Mouse (Mus musculus): ENCODE results near the gene Nfasc.

DNA sequence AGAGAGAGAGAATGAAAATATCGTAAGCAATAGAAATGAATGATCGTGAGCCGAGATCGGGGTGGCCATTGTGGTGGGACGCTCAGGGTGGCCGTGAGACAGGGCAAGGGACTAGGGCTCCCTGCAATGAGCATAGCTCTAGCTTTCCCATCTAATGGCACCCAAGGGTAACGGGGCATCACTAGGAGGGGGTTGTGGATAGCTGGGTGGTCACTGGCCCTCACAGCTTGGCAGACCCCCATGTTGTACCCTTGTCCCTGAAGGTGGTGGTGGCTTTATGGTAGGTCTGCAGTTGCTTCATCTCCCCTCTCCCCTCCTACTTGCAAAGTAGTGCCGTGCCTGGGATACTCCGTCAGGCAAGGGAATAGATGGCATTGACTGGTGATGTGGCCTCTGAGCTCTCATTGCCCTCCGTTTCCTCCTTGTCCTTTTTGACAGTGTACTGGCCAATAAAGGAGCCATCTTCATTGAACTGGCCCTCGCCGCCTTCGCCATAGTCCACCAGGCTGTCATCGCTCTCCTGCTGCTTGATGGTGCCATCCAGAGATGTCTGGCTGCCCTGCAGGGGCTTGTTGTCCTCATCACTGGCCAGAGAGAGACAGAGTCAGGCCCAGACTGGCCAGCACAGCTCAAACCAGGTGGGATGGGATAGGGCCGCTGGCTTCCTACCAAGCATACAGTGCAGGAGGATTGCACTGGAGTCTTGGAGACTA, 171.4 kb downstream of the Nfasc start:
- TF ChIP-seq CTCF (IDR thresholded peaks at IDR 0.05; ENCODE audit: borderline replicate concordance, insufficient read depth, low read length) = no peak
- TF ChIP-seq POLR2A (IDR thresholded peaks at IDR 0.05; ENCODE audit: low read depth, low read length) = no peak
